Mouse (Mus musculus) thymus, adult 2 months (tissue): ENCODE data around the gene Hoxd4. TPM values are rescaled to one million over a fixed set of nuclear protein-coding genes. Genes with fewer than 3 reads are reported as not detected.

Experiments
- DNase-seq: peaks from one replicate; pipeline ENCODE4 v3.0.0; 2021
- H3K27ac ChIP-seq: fragments of 200-500 bp; 2 replicates; pipeline ENCODE4 v1.5.1; 2012; ENCODE audit warnings: low read length, control low read depth; ENCODE audit not compliant: control insufficient read depth, insufficient read depth
- H3K27me3 ChIP-seq: fragments of 200-500 bp; 2 replicates; pipeline ENCODE4 v1.6.1; 2012; ENCODE audit warnings: mild to moderate bottlenecking, low read length, moderate library complexity, mixed read lengths; ENCODE audit not compliant: control insufficient read depth, insufficient read depth
- H3K36me3 ChIP-seq: fragments of 200-500 bp; 2 replicates; pipeline ENCODE4 v1.6.1; 2012; ENCODE audit warnings: mild to moderate bottlenecking, low read length, moderate library complexity; ENCODE audit not compliant: control insufficient read depth, insufficient read depth
- H3K4me1 ChIP-seq: fragments of 200-500 bp; replicated peaks from 2 replicates; pipeline ENCODE4 v1.6.1; 2012; ENCODE audit warnings: low read length; ENCODE audit not compliant: control insufficient read depth, insufficient read depth
- H3K4me3 ChIP-seq: fragments of 200-500 bp; 2 replicates; pipeline ENCODE4 v1.5.1; 2012; ENCODE audit warnings: mild to moderate bottlenecking, low read length, control low read depth, moderate library complexity; ENCODE audit not compliant: control insufficient read depth, insufficient read depth
- CTCF ChIP-seq: fragments of 200-500 bp; IDR thresholded peaks from 2 replicates; pipeline ENCODE4 v1.5.1; 2012; ENCODE audit warnings: mild to moderate bottlenecking, control low read depth, low read length, moderate library complexity, borderline replicate concordance; ENCODE audit not compliant: control insufficient read depth, poor library complexity, insufficient read depth; ENCODE audit errors: extremely low read depth
- POLR2A ChIP-seq: fragments of 200-500 bp; IDR thresholded peaks from 2 replicates; pipeline ENCODE4 v1.6.1; 2012; ENCODE audit warnings: mild to moderate bottlenecking, low read length, control low read depth, moderate library complexity; ENCODE audit not compliant: control insufficient read depth, poor library complexity, insufficient read depth; ENCODE audit errors: extremely low read depth
- WGBS: fragments of 180-500 bp; shearing (Covaris S2); methylation state at CpG from one replicate; pipeline ENCODE4 v1.1.7; 2018; 5-methylcytosine and 5-hydroxymethylcytosine counted together
- polyA plus RNA-seq: library from polyadenylated mRNA; depleted of rRNA; stranded (reverse); fragments of >200 nt; gene quantifications from 2 replicates; pipeline ENCODE4 v1.2.3, GENCODE M21; 2012

Hoxd4 gene
- polyA plus RNA-seq, 1 experiment, result 2.3 TPM

DNA sequence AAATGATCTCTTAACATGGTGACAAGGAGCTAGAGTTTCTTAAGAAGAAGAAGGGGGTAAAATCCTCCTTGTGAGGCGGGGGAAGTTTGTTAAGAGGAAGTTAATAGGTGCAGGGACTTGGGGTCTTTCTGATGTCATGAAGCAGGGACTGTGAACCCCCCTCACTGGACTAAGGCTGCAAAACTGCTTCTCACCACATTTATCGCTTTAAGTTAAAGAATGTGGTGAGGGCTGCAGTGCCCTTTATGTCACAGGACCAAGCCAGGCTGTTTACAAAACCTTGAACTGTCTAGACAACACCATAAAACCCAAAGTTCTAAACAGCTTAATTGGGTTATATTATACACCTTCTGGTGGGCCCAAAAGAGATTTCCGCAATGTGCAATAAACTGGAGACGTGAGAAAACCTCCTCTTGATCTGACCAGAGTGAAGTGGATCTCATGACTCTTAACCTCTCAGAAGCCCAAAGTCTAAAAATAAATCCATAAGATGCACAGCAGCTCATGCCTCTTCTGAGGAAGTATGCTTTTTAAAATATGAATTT is 26.6 kb upstream of the Hoxd4 start:
- H3K4me3 ChIP-seq, result no peak overlapping the region
- H3K27me3 ChIP-seq, result peaks cover 27% of the 10 kb centered on the region
- TF ChIP-seq CTCF, result no peak
- TF ChIP-seq POLR2A, result no peak
- 30% methylated on average over 4 of the region's 4 CpGs for WGBS
- no peaks in the 10 kb centered on the region for H3K4me1 ChIP-seq
- DNase-seq, result no peak
- no peak overlapping the region for H3K27ac ChIP-seq
- no peaks in the 10 kb centered on the region for H3K36me3 ChIP-seq

GRCm38 (mm10) chr2:74686301-74686987 is 25.3 kb upstream of the Hoxd4 start:
- no peak overlapping the region for H3K4me3 ChIP-seq
- WGBS, result 15% methylated on average over 17 of the region's 17 CpGs
- no peak for TF ChIP-seq POLR2A
- no peak for TF ChIP-seq CTCF
- H3K27me3 ChIP-seq, result peaks cover 27% of the 10 kb centered on the region
- no peak overlapping the region for H3K27ac ChIP-seq
- no peaks in the 10 kb centered on the region for H3K4me1 ChIP-seq
- no peaks in the 10 kb centered on the region for H3K36me3 ChIP-seq
- no peak for DNase-seq

GRCm38 (mm10) chr2:74686988-74687697 is 24.6 kb upstream of the Hoxd4 start:
- TF ChIP-seq CTCF (no peak), POLR2A (no peak)
- peaks cover 29% of the 10 kb centered on the region for H3K27me3 ChIP-seq
- no peak overlapping the region for H3K4me3 ChIP-seq
- H3K36me3 ChIP-seq, result no peaks in the 10 kb centered on the region
- no peaks in the 10 kb centered on the region for H3K4me1 ChIP-seq
- H3K27ac ChIP-seq, result no peak overlapping the region
- DNase-seq, result no peak
- WGBS, result 8% methylated on average over 27 of the region's 27 CpGs

DNA sequence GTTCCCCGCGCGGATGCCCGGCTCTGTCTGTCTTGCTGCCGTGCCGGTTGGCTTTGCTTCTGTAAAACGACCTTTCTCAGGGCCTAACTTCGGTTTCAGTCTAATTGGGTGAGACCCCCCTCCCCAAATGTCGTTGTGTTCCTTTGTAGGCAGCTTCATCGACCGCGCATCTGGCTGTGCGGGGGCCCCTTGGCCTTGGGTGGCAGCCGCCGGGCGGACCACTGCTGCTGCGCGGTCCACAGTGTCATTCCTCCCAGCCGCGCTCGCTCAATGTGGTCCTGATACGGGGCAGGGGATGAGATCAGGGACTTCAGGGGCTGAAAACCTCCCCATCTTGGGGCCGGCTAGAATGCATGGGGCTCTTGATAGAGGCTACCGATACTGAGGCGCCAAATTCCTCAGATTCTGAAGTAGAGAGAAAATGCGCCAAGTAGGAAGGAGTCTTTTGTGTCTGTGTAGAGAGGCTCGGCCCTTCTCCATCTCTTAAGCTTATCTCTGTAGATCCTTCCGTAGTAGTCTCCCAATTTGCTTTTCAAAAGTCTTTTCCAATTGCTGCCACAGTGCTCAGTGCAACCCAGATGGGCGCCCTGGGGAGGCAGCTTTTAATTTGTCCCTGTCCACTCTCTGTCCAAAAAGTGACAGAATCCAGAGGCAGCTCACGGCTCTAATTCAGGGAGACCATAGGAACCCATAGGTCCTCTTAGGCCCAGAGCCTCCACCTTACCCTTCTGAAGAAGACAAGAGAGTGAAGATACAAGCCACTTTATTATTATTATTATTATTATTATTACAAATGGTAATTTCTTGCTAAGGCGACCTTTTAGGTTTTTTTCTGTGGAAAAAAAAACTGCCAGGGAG is 23.8 kb upstream of the Hoxd4 start:
- no peaks in the 10 kb centered on the region for H3K4me1 ChIP-seq
- H3K4me3 ChIP-seq, result no peak overlapping the region
- no peak for TF ChIP-seq POLR2A
- TF ChIP-seq CTCF, result no peak
- no peak overlapping the region for H3K27ac ChIP-seq
- WGBS, result 8% methylated on average over 31 of the region's 31 CpGs
- H3K27me3 ChIP-seq, result peaks cover 34% of the 10 kb centered on the region
- no peak for DNase-seq
- H3K36me3 ChIP-seq, result no peaks in the 10 kb centered on the region

GRCm38 (mm10) chr2:74688795-74689573 is 22.7 kb upstream of the Hoxd4 start:
- WGBS, result 8% methylated on average over 12 of the region's 12 CpGs
- no peak overlapping the region for H3K27ac ChIP-seq
- peaks cover 34% of the 10 kb centered on the region for H3K27me3 ChIP-seq
- H3K36me3 ChIP-seq, result no peaks in the 10 kb centered on the region
- no peak overlapping the region for H3K4me3 ChIP-seq
- TF ChIP-seq POLR2A (no peak), CTCF (no peak)
- no peak for DNase-seq
- no peaks in the 10 kb centered on the region for H3K4me1 ChIP-seq
